Mouse (Mus musculus) adrenal gland, postnatal 36 days (tissue): ENCODE data around the gene Gpr19. TPM values are rescaled to one million over a fixed set of nuclear protein-coding genes. Genes with fewer than 3 reads are reported as not detected.
A peak's percentile ranks its signal among the peaks of the same experiment; 100 is the strongest.

ENCODE experiments used
- DNase-seq, 2 experiments: peaks; one replicate each; pipeline ENCODE4 v3.0.0; 2021; ENCODE audit warnings: mixed read lengths in 1 of 2
- total RNA-seq, 2 experiments: library from RNA; stranded (reverse); gene quantifications; 2 replicates each; pipeline ENCODE4 v1.2.3; 2021

The Gpr19 gene
- total RNA-seq, 2 experiments from 2014 or later: 5.7 to 6.9 TPM

DNA sequence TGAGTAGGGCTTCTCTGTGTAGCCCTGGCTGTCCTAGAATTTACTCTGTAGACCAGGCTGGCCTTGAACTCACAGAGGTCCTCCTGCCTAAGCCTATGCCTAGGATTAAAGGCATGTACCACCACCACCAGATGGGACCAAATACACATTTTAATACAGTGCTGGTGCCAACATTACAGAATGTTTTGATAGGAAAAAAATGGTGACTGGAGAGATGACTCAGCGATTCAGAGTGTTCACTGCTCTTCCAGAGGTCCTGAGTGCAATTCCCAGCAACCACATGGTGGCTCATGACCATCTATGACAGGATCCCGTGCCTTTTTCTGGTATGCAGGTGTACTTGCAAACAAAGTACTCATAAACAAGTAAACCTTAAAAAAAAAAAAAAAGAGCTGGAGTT is 48.9 kb downstream of the Gpr19 start:
- DNase-seq: no peak

DNA sequence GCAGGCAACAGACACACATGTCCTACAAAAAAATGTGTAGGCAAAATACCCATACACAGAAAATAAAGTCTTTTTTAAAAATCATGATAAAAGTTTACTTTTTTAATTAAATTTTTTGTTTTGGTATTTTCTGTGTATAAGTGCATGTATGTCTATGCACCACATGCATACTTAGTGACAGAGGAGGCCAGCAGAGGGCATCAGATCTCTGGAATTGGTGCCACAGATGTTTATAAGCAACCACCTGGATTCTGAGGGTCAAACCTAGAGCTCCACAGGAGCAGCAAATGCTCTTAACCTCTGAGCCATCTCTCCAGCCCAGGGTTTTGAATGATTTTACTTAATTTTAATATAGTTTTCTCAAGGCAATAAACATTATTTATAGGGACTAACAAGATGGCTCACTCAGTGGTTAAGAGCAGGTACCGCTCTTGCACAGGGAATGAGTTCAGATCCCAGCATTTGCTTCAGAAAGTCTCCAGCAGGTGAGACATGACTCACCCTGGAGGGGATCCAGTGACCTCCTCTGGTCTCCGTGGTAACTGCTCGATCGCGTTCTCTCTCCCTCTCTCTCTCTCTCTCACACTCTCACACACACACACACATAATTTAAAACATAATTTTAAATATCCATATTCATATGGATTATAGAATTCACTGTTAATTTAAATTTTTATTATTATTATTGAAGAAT is 50.0 kb downstream of the Gpr19 start:
- peak; percentile 36 to 49 for DNase-seq

DNA sequence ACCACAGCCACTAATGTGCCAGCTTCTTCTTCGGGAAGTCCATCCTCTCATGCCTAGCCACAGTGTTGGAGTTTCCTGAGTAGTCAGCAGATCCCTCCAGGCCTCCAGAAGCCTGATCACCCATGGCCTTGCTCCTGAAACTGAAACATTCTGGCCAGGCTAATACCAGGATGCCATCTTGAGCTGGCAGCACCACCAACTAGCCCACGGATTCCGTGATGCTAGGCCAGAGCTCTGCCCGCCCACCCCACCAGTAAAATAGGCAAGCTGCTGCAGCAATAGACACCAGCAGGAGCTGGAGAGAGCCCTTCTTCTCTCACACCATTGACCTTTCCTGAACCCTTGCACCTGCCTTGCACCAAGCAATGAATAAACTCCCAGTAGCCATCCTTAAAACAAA is 50.8 kb downstream of the Gpr19 start:
- DNase-seq: no peak

DNA sequence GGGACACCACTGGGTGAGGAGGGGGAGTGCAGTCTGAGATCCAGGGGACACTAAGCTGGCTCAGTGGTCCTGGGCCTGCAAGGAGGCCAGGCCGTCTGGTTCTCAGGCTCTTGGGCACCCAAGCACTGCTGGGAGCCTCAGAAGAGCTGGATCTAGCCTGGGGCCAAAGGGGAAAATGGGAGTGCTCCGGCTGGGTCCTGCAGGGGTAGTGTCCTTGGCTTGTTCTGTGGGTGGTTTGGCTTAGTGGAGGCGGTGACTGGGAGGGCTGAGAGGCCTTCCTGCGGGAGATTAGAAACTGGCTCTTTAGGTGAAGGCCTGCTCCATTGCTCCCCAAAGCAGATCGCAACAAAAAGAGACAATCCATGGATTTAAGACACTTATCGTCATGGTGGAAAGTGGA is 52.1 kb downstream of the Gpr19 start:
- peak; percentile 47 to 53 for DNase-seq

DNA sequence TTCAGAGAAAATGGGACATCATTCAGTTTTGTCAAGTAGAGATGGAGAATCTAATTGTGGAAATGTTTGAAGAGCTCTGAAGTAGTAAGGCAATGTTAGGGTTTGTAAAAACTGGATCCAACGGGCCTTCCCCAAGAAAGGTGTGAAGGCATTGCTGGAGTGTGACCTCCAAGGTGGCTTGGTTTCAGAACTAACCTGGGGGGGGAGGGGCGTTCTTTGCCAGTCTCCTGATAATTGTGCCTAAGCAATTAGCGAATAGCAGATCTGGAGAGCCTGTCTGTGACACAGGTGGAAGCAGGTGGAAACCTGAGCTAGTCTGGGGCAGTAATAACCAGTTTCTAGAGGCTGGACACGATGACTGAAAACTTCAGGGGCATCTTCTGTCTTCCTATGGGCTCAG is 52.7 kb downstream of the Gpr19 start:
- no peak for DNase-seq

DNA sequence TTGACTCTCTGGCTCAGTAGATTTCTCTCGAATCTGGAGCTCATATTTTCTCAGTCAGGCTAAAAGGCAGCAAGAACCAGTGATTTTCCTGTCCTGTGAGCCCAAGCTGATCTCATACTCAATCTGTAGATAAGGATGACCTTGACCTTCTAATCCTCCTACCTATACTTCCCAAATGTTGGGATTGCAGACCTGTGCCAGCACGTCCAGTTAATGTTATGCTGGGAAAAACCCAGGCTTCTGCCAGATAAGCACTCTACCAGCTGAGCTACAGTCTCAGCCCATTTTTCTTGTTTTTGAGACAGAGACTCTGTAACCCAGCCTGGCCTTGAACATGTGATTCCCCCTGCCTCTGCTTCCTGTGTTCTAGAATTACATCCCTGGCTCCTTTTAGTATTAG is 58.0 kb downstream of the Gpr19 start:
- DNase-seq: peak in 1 of 2 experiments; percentile 18

DNA sequence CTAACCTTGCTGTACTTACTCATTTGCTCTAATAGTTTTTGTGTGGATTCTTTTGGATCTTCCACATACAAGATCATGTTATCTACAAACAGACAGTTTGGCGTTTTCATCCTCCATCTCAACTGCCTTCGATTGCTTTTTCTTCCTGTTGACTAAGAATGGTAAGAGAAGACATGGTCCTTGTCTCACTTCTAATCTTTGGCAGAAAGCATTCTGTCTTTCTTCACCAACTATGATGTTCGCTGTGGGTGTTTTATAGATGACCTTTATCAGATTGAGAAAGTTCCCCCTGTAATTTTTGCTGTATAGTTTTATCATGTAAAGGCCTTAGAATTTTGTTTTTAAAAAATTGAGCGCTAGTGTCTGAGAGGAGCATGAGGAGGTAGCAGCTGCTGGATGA is 60.3 kb downstream of the Gpr19 start:
- no peak for DNase-seq

DNA sequence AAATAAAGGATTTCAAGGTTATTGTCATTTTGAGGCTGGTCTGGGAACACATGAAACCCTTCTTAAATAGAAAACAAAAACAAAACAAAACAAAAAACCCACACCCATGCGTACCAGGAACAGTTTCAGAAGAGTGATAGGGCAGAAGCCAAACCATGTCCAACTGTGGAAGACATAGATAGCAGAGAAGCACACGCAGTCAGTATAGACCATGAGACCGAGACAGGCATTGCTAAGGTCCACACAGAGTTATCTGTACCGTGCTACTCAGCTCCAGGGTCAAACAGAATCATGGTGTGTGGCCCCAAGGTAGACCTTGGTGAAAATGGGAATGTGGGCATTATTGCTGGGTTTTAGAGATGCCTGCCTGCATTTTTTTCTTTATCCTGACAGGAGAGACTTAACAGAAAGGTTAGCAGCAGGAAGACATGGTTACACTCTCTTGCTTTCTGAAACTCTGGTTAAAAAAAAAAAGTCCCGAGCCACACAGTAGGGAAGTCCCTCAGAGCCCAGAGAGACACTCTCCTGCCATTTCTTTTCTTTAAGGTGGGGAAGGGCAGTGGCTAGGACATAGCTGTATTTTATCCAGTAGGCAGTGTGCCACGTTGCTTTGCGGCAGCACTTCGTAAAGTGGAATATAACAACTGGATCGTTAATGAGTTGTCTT is 63.7 kb downstream of the Gpr19 start:
- DNase-seq: no peak

DNA sequence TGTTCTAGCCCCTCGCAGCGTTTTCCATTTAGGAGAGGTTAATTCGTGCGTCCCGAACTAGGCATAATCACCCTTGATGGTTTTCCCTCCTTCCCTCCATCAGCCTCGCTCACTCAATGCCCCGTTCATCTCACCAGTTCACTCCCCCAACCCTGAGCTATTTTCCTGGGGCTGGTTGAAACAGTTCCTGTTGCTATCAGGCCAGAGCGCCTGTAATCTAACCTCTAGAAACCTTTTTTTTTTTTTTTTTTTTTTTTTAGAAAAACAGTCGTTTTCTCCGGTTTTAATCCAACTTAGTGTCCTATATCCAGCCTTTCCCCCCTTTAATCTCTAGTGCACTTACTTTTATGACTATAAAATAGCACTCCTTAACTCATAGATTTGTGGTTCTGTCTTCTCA is 67.6 kb downstream of the Gpr19 start:
- DNase-seq: no peak

DNA sequence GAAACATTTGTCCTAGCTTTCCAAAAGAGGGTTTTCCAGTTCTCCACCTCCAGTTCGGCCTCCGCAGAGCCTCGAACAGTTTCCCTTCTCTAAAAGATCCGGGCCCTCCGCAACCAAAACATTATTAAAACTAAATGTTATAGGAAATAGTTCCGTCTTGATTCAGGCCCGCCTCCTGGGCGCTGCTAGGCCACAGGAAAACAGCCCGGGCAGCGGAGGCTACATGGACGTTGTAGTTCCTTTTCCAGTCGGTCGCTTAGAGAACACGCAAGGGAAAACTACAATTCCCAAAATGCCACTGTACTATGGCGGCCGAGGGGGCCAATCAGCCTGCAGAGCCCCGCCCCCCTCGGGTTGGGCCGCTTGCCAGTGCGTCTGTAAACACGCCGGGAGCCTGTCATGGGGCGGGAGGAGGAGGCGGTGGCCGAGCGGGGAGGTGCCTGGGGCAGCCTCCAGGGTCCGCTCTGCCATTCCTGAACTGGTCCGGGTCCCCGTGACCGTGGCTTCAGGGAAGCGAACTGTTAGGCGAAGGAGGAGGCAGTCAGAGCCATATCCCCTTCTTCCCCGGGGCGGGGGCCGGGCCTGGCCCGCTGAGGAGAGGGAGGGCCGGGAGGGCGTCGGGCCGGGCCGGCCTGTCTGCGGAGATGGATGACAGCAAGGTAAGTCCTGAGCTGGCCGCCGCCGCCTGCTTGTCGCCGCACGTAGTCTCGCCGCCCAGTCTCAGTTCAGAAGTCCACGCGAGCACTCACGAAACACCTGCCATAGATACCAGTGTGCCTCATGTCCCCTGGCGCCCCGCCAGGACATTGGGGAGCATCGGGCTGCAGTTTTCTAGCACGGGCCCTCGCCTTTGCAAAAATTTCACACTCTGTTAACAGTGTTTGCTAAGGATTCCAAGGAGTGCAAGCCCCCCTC is 68.3 kb downstream of the Gpr19 start, which contains the start of gene Crebl2:
Crebl2 (plus strand) TSS at position 369 of the 915 bp plus-strand sequence.
- DNase-seq: peak; percentile 100

DNA sequence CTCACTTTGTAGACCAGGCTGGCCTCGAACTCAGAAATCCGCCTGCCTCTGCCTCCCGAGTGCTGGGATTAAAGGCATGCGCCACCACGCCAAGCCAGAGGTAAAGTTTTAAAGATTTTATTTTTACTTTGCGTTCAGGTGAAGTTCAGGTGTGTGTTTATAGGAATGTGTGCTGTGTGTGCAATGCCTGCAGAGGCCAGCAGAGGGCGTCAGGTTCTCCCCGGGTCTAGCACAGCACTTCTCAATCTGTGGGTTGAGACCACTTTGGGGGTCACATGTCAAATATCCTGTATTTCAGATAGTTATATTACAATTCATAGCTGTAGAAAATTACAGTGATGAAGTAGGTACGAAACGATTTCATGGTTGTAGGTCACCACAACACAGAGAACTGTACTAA is 75.5 kb downstream of the Gpr19 start:
- DNase-seq: peak in 1 of 2 experiments; percentile 15

DNA sequence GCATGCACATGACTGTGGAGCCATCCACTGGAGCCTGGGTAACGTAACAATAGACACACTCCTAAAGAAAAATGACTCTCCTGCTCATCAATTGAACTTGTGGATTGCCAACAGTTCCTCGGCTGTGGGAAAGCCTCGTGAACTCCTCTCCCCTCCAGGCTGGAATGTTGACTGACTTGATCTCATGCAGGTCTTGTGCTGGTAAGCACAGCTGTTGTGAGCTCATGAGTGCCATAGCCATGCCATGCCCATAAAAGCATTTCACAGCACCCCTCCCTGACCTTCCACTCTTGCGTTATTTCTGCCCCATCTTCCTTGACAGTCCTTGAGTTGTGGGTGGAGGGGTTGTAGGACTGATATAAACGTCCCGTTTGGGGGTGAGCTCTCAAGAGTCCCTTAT is 78.0 kb downstream of the Gpr19 start:
- no peak for DNase-seq

DNA sequence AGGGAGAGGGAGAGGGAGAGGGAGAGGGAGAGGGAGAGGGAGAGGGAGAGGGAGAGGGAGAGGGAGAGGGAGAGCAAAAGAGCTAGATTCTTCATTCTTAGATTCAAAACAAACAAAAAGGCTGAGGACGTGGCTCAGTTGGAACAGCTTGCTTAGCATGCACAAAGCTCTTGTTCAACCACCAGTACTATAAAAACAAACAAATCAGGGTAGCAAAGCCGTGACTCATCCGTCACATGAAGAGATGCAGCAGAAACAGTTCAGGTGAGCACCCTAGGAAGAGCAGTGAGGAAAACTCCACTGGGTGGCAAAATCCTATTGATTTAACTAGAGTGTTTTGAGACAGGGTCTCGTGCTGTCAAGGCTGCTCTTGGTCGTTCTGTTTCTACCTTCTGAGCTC is 78.6 kb downstream of the Gpr19 start:
- DNase-seq: no peak

Other genes with a start within 250 kb of the Gpr19 start
- gene Dusp16, start 106.0 kb downstream of the Gpr19 start, total RNA-seq: 10 to 100 TPM; 24.0 to 26.6 TPM
- 10 to 100 TPM; 30.0 to 35.0 TPM for gene Crebl2, start 68.4 kb downstream of the Gpr19 start, total RNA-seq
- 10 to 100 TPM; 35.3 to 74.4 TPM for gene Cdkn1b, start 21.8 kb upstream of the Gpr19 start, total RNA-seq
- gene Apold1, start 83.1 kb upstream of the Gpr19 start, total RNA-seq: 1 to 10 TPM; 4.5 to 5.5 TPM
- gene Ddx47, start 113.0 kb upstream of the Gpr19 start, total RNA-seq: 10 to 100 TPM; 63.1 to 63.2 TPM
- 1 to 10 TPM in 1 of 2 experiments, under 1 TPM in 1; 0.72 to 1.1 TPM for gene Gprc5a, start 167.1 kb upstream of the Gpr19 start, total RNA-seq
- gene Gprc5d, start 219.7 kb upstream of the Gpr19 start, total RNA-seq: not detected